Mouse (Mus musculus) heart, postnatal 4 days (tissue): ENCODE measurements around the gene Cd200r3. TPM values are rescaled to one million over a fixed set of nuclear protein-coding genes. Genes with fewer than 3 reads are reported as not detected.

Experiments
- DNase-seq: peaks from one replicate; pipeline ENCODE4 v3.0.0; 2021
- total RNA-seq, 2 experiments: library from RNA; stranded (reverse); gene quantifications; 2 replicates each; pipeline ENCODE4 v1.2.3; 2021

Cd200r3 gene
- total RNA-seq, 2 experiments from 2014 or later, result 0.32 to 0.57 TPM

- no peak for DNase-seq
Observed at GRCm38 (mm10) chr16:44993319-44994019, 50.0 kb downstream of the Cd200r3 start.

GRCm38 (mm10) chr16:44994206-44994953 is 50.9 kb downstream of the Cd200r3 start:
- no peak for DNase-seq

- DNase-seq, result no peak
Observed at GRCm38 (mm10) chr16:44995111-44995510, 51.6 kb downstream of the Cd200r3 start.

- DNase-seq, result no peak
Observed at GRCm38 (mm10) chr16:44996701-44997100, 53.2 kb downstream of the Cd200r3 start.

- DNase-seq, result no peak
Observed at GRCm38 (mm10) chr16:44999537-44999936, 56.1 kb downstream of the Cd200r3 start.

- no peak for DNase-seq
Observed at GRCm38 (mm10) chr16:45004443-45004842, 61.0 kb downstream of the Cd200r3 start.

- no peak for DNase-seq
Observed at GRCm38 (mm10) chr16:45005280-45005679, 61.8 kb downstream of the Cd200r3 start.

- DNase-seq, result no peak
Observed at GRCm38 (mm10) chr16:45006971-45007370, 63.5 kb downstream of the Cd200r3 start.

- no peak for DNase-seq
Observed at GRCm38 (mm10) chr16:45007807-45008206, 64.3 kb downstream of the Cd200r3 start.

- DNase-seq, result peak; percentile 43
Observed at GRCm38 (mm10) chr16:45009634-45010033, 66.2 kb downstream of the Cd200r3 start.

- no peak for DNase-seq
Observed at GRCm38 (mm10) chr16:45015591-45015990, 72.1 kb downstream of the Cd200r3 start.

GRCm38 (mm10) chr16:45016488-45016887 is 73.0 kb downstream of the Cd200r3 start:
- DNase-seq, result no peak

GRCm38 (mm10) chr16:45018868-45019267 is 75.4 kb downstream of the Cd200r3 start:
- DNase-seq, result no peak

GRCm38 (mm10) chr16:45020055-45020454 is 76.6 kb downstream of the Cd200r3 start:
- DNase-seq, result no peak

- DNase-seq, result no peak
Observed at GRCm38 (mm10) chr16:45020669-45021309, 77.3 kb downstream of the Cd200r3 start.

- no peak for DNase-seq
Observed at GRCm38 (mm10) chr16:45021443-45021842, 78.0 kb downstream of the Cd200r3 start.

- peak; percentile 54 for DNase-seq
Observed at GRCm38 (mm10) chr16:45023904-45024303, 80.4 kb downstream of the Cd200r3 start.

GRCm38 (mm10) chr16:45025321-45025720 is 81.8 kb downstream of the Cd200r3 start:
- no peak for DNase-seq

- DNase-seq, result no peak
Observed at GRCm38 (mm10) chr16:45029080-45029479, 85.6 kb downstream of the Cd200r3 start.

GRCm38 (mm10) chr16:45029493-45029892 is 86.0 kb downstream of the Cd200r3 start:
- no peak for DNase-seq

GRCm38 (mm10) chr16:45030127-45030526 is 86.6 kb downstream of the Cd200r3 start:
- no peak for DNase-seq

- DNase-seq, result no peak
Observed at GRCm38 (mm10) chr16:45030796-45031195, 87.3 kb downstream of the Cd200r3 start.
